Mouse (Mus musculus) G1E (cell line): Measurements from ENCODE around the gene Card10.

Experiments used
- CTCF ChIP-seq: IDR thresholded peaks from 2 replicates; pipeline ENCODE4 v1.5.1; 2012; ENCODE audit warnings: low read depth, low read length, inconsistent platforms, mixed read lengths
- GATA1 ChIP-seq: IDR thresholded peaks from 2 replicates; pipeline ENCODE4 v1.6.1; 2012; ENCODE audit warnings: borderline replicate concordance, low read length, inconsistent platforms, mixed read lengths
- TAL1 ChIP-seq: conservative IDR thresholded peaks from 2 replicates; pipeline ENCODE4 v1.6.1; 2012; ENCODE audit warnings: low read depth, low read length, inconsistent platforms, mixed read lengths

- TF ChIP-seq TAL1 (no peak), CTCF (no peak), GATA1 (no peak)
Observed at GRCm38 (mm10) chr15:78835200-78836085, 32.6 kb upstream of the Card10 start.
